Comparison of ENCODE assay signal across 13 mouse cellular contexts in genomic region chr10:98780938-98781337, GRCm38 (mm10).
"Had no signal": no experiment of that assay in that cellular context is flagged by ENCODE, and none has a peak within 500 bp of the region (broad histone marks: within the 10 kb centered on the region; RNA-seq: fewer than 3 reads in every experiment).

No protein-coding gene starts in this region.

- H3K4me3 ChIP-seq: limb, embryonic 15.5 days; liver, embryonic 12.5 days; midbrain, embryonic 10.5 days; neural tube, embryonic 12.5 days had no signal

- H3K4me1 ChIP-seq: limb, embryonic 15.5 days; neural tube, embryonic 12.5 days had no signal

- H3K9ac ChIP-seq: limb, embryonic 15.5 days; liver, embryonic 12.5 days; lung, embryonic 14.5 days; neural tube, embryonic 12.5 days had no signal

- ATAC-seq: liver, embryonic 12.5 days had no signal

- H3K27ac ChIP-seq: limb, embryonic 15.5 days; liver, embryonic 12.5 days; midbrain, embryonic 10.5 days; neural tube, embryonic 12.5 days had no signal

- H3K27me3 ChIP-seq: limb, embryonic 15.5 days; liver, embryonic 12.5 days; neural tube, embryonic 12.5 days had no signal

- H3K9me3 ChIP-seq: limb, embryonic 15.5 days; liver, embryonic 12.5 days; midbrain, embryonic 10.5 days; neural tube, embryonic 12.5 days had no signal

- H3K36me3 ChIP-seq: limb, embryonic 15.5 days; liver, embryonic 12.5 days; midbrain, embryonic 10.5 days; neural tube, embryonic 12.5 days had no signal

- H3K4me2 ChIP-seq: limb, embryonic 15.5 days; liver, embryonic 12.5 days; lung, embryonic 14.5 days; neural tube, embryonic 12.5 days had no signal

- DNase-seq: kidney, postnatal 10 days; kidney, postnatal 4 days; lung, embryonic 14.5 days; lung, postnatal 10 days; midbrain, embryonic 14.5 days; right cerebral cortex, adult 18-20 months; right cerebral cortex, postnatal 25 days; thymus, adult 18-20 months; thymus, postnatal 14 days had no signal
